Mouse (Mus musculus): Measurements from ENCODE around the gene Cdc5l.

Cdc5l gene

DNA sequence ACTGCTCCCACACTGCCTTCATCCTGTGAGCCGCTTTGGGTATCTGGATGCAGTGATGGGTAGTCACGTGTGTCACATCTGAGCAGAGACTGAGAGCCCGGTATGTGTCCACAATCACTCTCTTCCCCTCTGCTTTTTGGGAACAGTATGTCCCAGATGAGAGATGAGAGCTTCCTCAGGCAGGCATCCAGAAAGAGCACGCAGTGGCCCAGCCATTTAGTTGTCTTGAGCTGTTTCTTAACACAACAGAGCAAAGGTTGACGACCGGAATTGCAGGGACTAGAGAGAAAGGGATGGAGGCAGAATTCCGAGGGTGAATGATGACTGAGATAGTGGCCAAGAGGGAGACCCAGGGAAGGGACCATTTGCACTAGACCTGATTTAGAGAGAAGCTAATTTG, 68.7 kb downstream of the Cdc5l start:
- no peak for DNase-seq (ENCODE audit: low read depth)

DNA sequence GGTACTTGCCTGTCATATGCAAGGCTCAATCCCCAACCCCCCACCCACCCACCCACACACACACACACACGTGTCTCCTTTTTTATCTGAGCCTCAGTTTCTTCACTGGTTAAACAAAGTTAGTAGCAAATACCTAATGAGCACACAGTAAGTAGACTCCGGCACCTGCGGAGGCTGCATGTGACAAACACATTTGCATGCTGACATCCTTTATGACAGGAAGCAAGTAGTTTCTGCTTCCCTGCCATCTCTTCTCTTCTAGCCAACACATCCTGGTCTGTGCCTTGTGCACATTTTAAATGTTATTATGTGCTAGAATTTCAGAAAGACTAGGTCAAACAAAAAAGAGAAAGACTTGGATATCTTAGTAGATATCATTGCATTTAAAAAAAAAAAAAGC, 72.6 kb downstream of the Cdc5l start:
- no peak for DNase-seq (ENCODE audit: low read depth)

DNA sequence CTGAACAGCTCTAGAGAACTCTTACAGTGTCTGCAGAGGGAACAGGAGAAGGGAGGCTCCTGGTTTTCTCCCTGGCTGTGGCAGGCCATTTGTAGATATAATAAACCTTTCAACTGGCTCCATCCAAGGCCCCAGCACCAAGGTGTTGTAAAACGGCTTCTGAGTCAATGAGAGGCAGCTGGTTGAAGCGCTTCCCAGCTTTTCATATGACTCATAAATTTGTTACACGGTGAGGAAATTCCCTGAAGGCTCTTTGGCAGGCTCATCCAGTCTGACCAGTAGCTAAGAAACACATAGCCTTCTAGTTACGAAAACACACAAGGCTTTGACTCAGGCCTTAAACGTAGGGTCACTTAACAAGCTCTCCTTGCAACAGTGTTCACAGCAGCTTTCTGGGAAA, 74.1 kb downstream of the Cdc5l start:
- no peak for DNase-seq (ENCODE audit: low read depth)

DNA sequence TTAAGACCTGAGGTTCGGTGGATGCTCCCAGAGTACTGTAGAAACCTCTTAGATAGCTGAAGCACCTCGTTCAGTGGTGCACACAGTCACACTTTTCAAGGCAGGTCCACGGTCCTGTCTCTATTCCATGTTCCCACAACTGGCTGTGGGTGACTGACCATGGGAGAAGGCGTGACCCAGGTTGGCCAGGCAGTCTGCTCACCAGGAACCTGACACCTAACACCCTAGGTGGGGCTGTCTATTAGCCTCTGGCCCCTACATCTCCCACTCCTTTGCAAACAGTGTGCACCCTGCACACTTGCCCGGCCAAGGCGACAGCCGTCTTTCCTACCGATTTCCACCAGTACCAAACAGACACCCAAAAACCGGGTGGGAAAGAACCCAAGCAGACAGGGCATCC, 77.1 kb downstream of the Cdc5l start:
- DNase-seq (ENCODE audit: low read depth) = no peak

DNA sequence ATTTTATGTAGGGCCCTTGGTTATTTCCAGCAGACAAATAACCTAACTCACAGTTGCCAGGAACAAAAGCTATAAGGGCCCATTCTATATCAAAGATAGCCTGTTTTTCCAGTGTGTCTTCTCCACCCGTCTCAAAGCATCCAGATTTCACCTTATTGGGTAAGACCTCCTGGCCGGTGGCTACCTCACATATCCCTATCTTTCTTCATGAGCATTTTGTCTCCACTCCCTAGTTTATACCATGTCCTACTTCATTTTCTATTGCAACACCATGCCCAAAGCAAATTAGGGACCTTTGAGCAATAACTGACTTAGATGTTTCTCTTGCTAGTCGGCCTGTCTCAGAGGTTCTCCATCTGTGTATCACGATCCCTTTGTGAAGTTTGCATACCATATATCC, 85.6 kb downstream of the Cdc5l start:
- no peak for DNase-seq (ENCODE audit: low read depth)

Measured in naive thymus-derived CD4-positive, alpha-beta T cell, adult 2 months (primary cell).